Mouse (Mus musculus): ENCODE measurements around the gene Olfr93. TPM values are rescaled to one million over a fixed set of nuclear protein-coding genes. Genes with fewer than 3 reads are reported as not detected.
A peak's percentile ranks its signal among the peaks of the same experiment; 100 is the strongest.

The Olfr93 gene
- not detected in 2 replicates for polyA plus RNA-seq (2014; fragmentation: Nextera tagmentation; extraction: Ambion mirVana)

DNA sequence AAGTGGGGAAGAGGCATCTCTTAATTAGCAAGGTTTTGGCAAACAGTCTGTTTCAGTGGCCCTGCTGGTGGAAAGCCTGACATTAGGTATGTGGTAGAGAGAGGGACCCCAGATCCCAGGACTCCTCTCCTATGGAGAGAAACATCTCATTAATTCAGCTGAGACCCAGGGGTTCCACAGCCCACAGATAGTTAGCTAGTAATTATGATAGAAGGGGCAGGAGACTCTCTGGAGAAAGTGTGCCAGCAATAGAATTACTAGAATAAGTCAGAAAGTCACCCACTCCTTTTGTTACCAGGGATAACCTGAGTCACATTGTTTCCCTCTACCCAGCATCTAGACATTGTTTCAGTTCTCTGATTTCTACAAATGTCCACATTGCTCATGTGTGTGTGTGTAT lies at the start of gene Olfr93:
Gene Olfr93 (minus strand): TSS at position 101 of the 400 bp plus-strand sequence.
- Histone ChIP-seq H3K4me2 (ENCODE audit: low read depth) (no peak within 1 kb of the TSS), H3K4me3 (ENCODE audit: low read depth, low read length) (no peak within 1 kb of the TSS), H3K36me3 (ENCODE audit: control insufficient read depth, insufficient read depth, low read length) (no peaks in the 10 kb centered on the region), H3K27me3 (ENCODE audit: control insufficient read depth, insufficient read depth, low read length) (no peaks in the 10 kb centered on the region), H3K9ac (ENCODE audit: low read length) (no peak within 1 kb of the TSS), H3K9me3 (ENCODE audit: control insufficient read depth, low read length) (no peaks in the 10 kb centered on the region), H3K27ac (ENCODE audit: low read depth, low read length) (no peak within 1 kb of the TSS), H3K4me1 (ENCODE audit: control insufficient read depth, insufficient read depth, low read length) (no peaks in the 10 kb centered on the region)
- no peak for ATAC-seq (ENCODE audit: insufficient read depth, low FRiP score, low TSS enrichment)
- no peak for DNase-seq (ENCODE audit: low spot score)

DNA sequence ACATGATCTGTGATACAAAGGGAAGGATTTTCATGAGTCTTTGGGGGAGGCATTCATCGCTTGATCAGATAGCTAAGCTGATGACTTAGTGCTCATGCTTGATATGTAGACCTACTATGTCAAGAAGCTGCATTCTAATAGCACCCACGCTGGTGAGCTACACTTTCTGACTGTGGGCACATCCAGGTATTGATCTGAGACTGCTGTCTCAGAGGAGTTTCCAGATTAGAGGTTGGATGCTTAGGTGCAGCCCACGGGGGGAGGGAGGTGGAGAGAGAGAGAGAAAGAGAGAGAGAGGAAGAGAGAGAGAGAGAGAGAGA lies 42.6 kb upstream of the Olfr93 start:
- H3K27me3 ChIP-seq (ENCODE audit: control insufficient read depth, insufficient read depth, low read length) = no peaks in the 10 kb centered on the region
- ATAC-seq (ENCODE audit: insufficient read depth, low FRiP score, low TSS enrichment) (no peak), DNase-seq (ENCODE audit: low spot score) (no peak)
- H3K4me3 ChIP-seq (ENCODE audit: low read depth, low read length) = no peak overlapping the region
- H3K4me1 ChIP-seq (ENCODE audit: control insufficient read depth, insufficient read depth, low read length) = no peaks in the 10 kb centered on the region
- H3K27ac ChIP-seq (ENCODE audit: low read depth, low read length) = no peak overlapping the region
- H3K9me3 ChIP-seq (ENCODE audit: control insufficient read depth, low read length) = no peaks in the 10 kb centered on the region
- H3K9ac ChIP-seq (ENCODE audit: low read length) = no peak overlapping the region
- 45% methylated on average over 3 of the region's 3 CpGs for WGBS
- no peaks in the 10 kb centered on the region for H3K36me3 ChIP-seq (ENCODE audit: control insufficient read depth, insufficient read depth, low read length)
- H3K4me2 ChIP-seq (ENCODE audit: low read depth) = no peak overlapping the region

- Histone ChIP-seq H3K4me1 (ENCODE audit: control insufficient read depth, insufficient read depth, low read length) (no peaks in the 10 kb centered on the region), H3K9me3 (ENCODE audit: control insufficient read depth, low read length) (no peaks in the 10 kb centered on the region), H3K4me3 (ENCODE audit: low read depth, low read length) (no peak overlapping the region), H3K27ac (ENCODE audit: low read depth, low read length) (no peak overlapping the region), H3K36me3 (ENCODE audit: control insufficient read depth, insufficient read depth, low read length) (no peaks in the 10 kb centered on the region), H3K4me2 (ENCODE audit: low read depth) (no peak overlapping the region), H3K9ac (ENCODE audit: low read length) (no peak overlapping the region), H3K27me3 (ENCODE audit: control insufficient read depth, insufficient read depth, low read length) (no peaks in the 10 kb centered on the region)
- DNase-seq (ENCODE audit: low spot score) (peak; percentile 80), ATAC-seq (ENCODE audit: insufficient read depth, low FRiP score, low TSS enrichment) (peak; percentile 48; the same call in 1 of the 2 replicates)
- WGBS = 2% methylated on average over 4 of the region's 4 CpGs
Observed at GRCm38 (mm10) chr17:37203206-37203916, 42.1 kb upstream of the Olfr93 start.

DNA sequence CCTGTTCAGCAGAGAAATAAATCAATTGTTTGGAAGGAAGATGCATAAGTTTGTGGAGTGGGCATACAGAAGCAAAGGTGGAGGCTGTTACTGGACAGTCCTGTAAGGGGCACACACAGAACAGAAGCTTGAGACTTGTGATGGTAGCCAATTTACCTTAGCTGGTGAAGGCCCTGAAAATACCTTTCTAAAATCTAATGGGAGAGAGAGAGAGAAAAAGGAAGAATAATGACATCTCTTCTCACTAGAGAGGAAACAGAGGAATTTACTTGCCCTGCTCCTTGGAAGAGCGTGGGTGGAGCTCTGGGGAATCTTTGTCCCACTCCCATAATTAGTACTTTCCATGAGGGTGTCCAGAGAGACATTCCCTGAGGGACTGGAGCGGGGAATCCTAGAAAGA lies 39.6 kb upstream of the Olfr93 start, which contains the start of gene Olfr94:
Gene Olfr94 (minus strand): TSS at position 101 of the 400 bp plus-strand sequence.
- Histone ChIP-seq H3K4me2 (ENCODE audit: low read depth) (no peak within 1 kb of the TSS), H3K27me3 (ENCODE audit: control insufficient read depth, insufficient read depth, low read length) (peaks cover 14% of the 10 kb centered on the region), H3K4me1 (ENCODE audit: control insufficient read depth, insufficient read depth, low read length) (no peaks in the 10 kb centered on the region), H3K36me3 (ENCODE audit: control insufficient read depth, insufficient read depth, low read length) (no peaks in the 10 kb centered on the region), H3K27ac (ENCODE audit: low read depth, low read length) (no peak within 1 kb of the TSS), H3K9me3 (ENCODE audit: control insufficient read depth, low read length) (no peaks in the 10 kb centered on the region), H3K9ac (ENCODE audit: low read length) (no peak within 1 kb of the TSS), H3K4me3 (ENCODE audit: low read depth, low read length) (no peak within 1 kb of the TSS)
- 80% methylated on average over 2 of the region's 2 CpGs for WGBS
- ATAC-seq (ENCODE audit: insufficient read depth, low FRiP score, low TSS enrichment) = no peak
- no peak for DNase-seq (ENCODE audit: low spot score)

- ATAC-seq (ENCODE audit: insufficient read depth, low FRiP score, low TSS enrichment) = peak; percentile 90
- WGBS = 1% methylated on average over 76 of the region's 77 CpGs
- no peak overlapping the region for H3K27ac ChIP-seq (ENCODE audit: low read depth, low read length)
Observed at GRCm38 (mm10) chr17:37196845-37197724, 35.8 kb upstream of the Olfr93 start.

GRCm38 (mm10) chr17:37194782-37195181 lies 33.5 kb upstream of the Olfr93 start:
- no peak overlapping the region for H3K4me3 ChIP-seq (ENCODE audit: low read depth, low read length)
- H3K27me3 ChIP-seq (ENCODE audit: control insufficient read depth, insufficient read depth, low read length) = peaks cover 14% of the 10 kb centered on the region
- H3K9me3 ChIP-seq (ENCODE audit: control insufficient read depth, low read length) = no peaks in the 10 kb centered on the region
- no peak overlapping the region for H3K4me2 ChIP-seq (ENCODE audit: low read depth)
- WGBS = 94% methylated on average over 5 of the region's 5 CpGs
- H3K9ac ChIP-seq (ENCODE audit: low read length) = no peak overlapping the region
- ATAC-seq (ENCODE audit: insufficient read depth, low FRiP score, low TSS enrichment) (no peak), DNase-seq (ENCODE audit: low spot score) (no peak)
- no peaks in the 10 kb centered on the region for H3K36me3 ChIP-seq (ENCODE audit: control insufficient read depth, insufficient read depth, low read length)
- no peaks in the 10 kb centered on the region for H3K4me1 ChIP-seq (ENCODE audit: control insufficient read depth, insufficient read depth, low read length)
- no peak overlapping the region for H3K27ac ChIP-seq (ENCODE audit: low read depth, low read length)

More at GRCm38 (mm10) chr17:37196845-37197724, 35.8 kb upstream of the Olfr93 start:
- no peaks in the 10 kb centered on the region for H3K4me1 ChIP-seq (ENCODE audit: control insufficient read depth, insufficient read depth, low read length)
- H3K9ac ChIP-seq (ENCODE audit: low read length) = peak overlapping the region; percentile 11
- H3K36me3 ChIP-seq (ENCODE audit: control insufficient read depth, insufficient read depth, low read length) = no peaks in the 10 kb centered on the region
- no peaks in the 10 kb centered on the region for H3K9me3 ChIP-seq (ENCODE audit: control insufficient read depth, low read length)
- H3K4me2 ChIP-seq (ENCODE audit: low read depth) = peak overlapping the region; percentile 74
- peak; percentile 77 for DNase-seq (ENCODE audit: low spot score)
- peaks cover 14% of the 10 kb centered on the region for H3K27me3 ChIP-seq (ENCODE audit: control insufficient read depth, insufficient read depth, low read length)
- H3K4me3 ChIP-seq (ENCODE audit: low read depth, low read length) = peak overlapping the region; percentile 41

DNA sequence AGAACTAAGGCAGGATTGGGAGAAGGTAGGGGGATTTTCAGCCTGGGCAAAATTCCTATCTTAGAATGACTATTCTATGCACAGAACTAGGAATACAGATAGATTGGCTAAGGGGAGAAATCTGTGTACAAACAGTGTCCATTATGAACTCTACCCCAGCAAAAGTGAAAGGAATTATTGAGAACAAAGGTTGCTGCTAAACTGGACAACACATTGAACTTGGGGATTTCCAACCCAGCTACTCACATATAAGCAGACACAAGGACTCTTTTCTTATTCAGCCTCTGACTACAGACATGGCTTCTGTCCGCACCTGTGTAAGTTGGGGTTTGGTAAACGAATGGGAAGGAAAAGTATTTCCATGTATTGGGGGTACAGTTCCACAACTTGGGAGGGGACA lies 32.4 kb upstream of the Olfr93 start, which contains the start of gene Ubd:
Gene Ubd (plus strand): TSS at position 237 of the 400 bp plus-strand sequence.
- 85% methylated on average over 2 of the region's 2 CpGs for WGBS
- no peaks in the 10 kb centered on the region for H3K9me3 ChIP-seq (ENCODE audit: control insufficient read depth, low read length)
- H3K27ac ChIP-seq (ENCODE audit: low read depth, low read length) = no peak within 1 kb of the TSS
- DNase-seq (ENCODE audit: low spot score) (no peak), ATAC-seq (ENCODE audit: insufficient read depth, low FRiP score, low TSS enrichment) (no peak)
- no peaks in the 10 kb centered on the region for H3K4me1 ChIP-seq (ENCODE audit: control insufficient read depth, insufficient read depth, low read length)
- no peak within 1 kb of the TSS for H3K4me3 ChIP-seq (ENCODE audit: low read depth, low read length)
- no peaks in the 10 kb centered on the region for H3K36me3 ChIP-seq (ENCODE audit: control insufficient read depth, insufficient read depth, low read length)
- H3K9ac ChIP-seq (ENCODE audit: low read length) = no peak within 1 kb of the TSS
- no peak within 1 kb of the TSS for H3K4me2 ChIP-seq (ENCODE audit: low read depth)
- H3K27me3 ChIP-seq (ENCODE audit: control insufficient read depth, insufficient read depth, low read length) = peaks cover 14% of the 10 kb centered on the region

- peaks cover 13% of the 10 kb centered on the region for H3K27me3 ChIP-seq (ENCODE audit: control insufficient read depth, insufficient read depth, low read length)
- no peak overlapping the region for H3K4me2 ChIP-seq (ENCODE audit: low read depth)
- H3K36me3 ChIP-seq (ENCODE audit: control insufficient read depth, insufficient read depth, low read length) = no peaks in the 10 kb centered on the region
- H3K9me3 ChIP-seq (ENCODE audit: control insufficient read depth, low read length) = no peaks in the 10 kb centered on the region
- no peak overlapping the region for H3K27ac ChIP-seq (ENCODE audit: low read depth, low read length)
- no peak for DNase-seq (ENCODE audit: low spot score)
- no peak overlapping the region for H3K9ac ChIP-seq (ENCODE audit: low read length)
- no peaks in the 10 kb centered on the region for H3K4me1 ChIP-seq (ENCODE audit: control insufficient read depth, insufficient read depth, low read length)
- H3K4me3 ChIP-seq (ENCODE audit: low read depth, low read length) = no peak overlapping the region
- ATAC-seq (ENCODE audit: insufficient read depth, low FRiP score, low TSS enrichment) = no peak
Observed at GRCm38 (mm10) chr17:37193032-37193431, 31.7 kb upstream of the Olfr93 start.
